Mouse (Mus musculus) midbrain, embryonic 14.5 days (tissue): ENCODE measurements around the gene Gm17359. TPM values are rescaled to one million over a fixed set of nuclear protein-coding genes. Genes with fewer than 3 reads are reported as not detected.

Source experiments
- ATAC-seq: fragments of 200-750 bp; cut with Nextera tagmentation; 2 replicates; pipeline ENCODE4 v1.8.0; 2017; ENCODE audit warnings: moderate number of reproducible peaks, moderate library complexity; ENCODE audit not compliant: low FRiP score, low TSS enrichment
- DNase-seq: peaks from one replicate; pipeline ENCODE4 v3.0.0-alpha.2; 2015
- H3K27ac ChIP-seq: fragments of 300-500 bp; sonication (generic); replicated peaks from 2 replicates; pipeline ENCODE4 v1.5.1; 2014; ENCODE audit warnings: mild to moderate bottlenecking, low read depth, low read length, moderate library complexity
- H3K27me3 ChIP-seq: fragments of 300-500 bp; sonication (generic); 2 replicates; pipeline ENCODE4 v1.6.1; 2014; ENCODE audit warnings: low read length, control low read depth, mixed read lengths; ENCODE audit not compliant: control insufficient read depth, insufficient read depth
- H3K36me3 ChIP-seq: fragments of 300-500 bp; sonication (generic); 2 replicates; pipeline ENCODE4 v1.6.1; 2014; ENCODE audit warnings: low read length, control low read depth; ENCODE audit not compliant: control insufficient read depth, insufficient read depth
- H3K4me1 ChIP-seq: fragments of 300-500 bp; sonication (generic); 2 replicates; pipeline ENCODE4 v1.6.1; 2014; ENCODE audit warnings: mild to moderate bottlenecking, antibody characterized with exemption, low read length, control low read depth; ENCODE audit not compliant: control insufficient read depth, insufficient read depth
- H3K4me2 ChIP-seq: fragments of 300-500 bp; sonication (generic); 2 replicates; pipeline ENCODE4 v1.6.1; 2014; ENCODE audit warnings: mild to moderate bottlenecking, low read length, moderate library complexity
- H3K4me3 ChIP-seq: fragments of 300-500 bp; sonication (generic); replicated peaks from 2 replicates; pipeline ENCODE4 v1.5.1; 2014; ENCODE audit warnings: low read depth, low read length
- H3K9ac ChIP-seq: fragments of 300-500 bp; sonication (generic); replicated peaks from 2 replicates; pipeline ENCODE4 v1.6.1; 2014; ENCODE audit warnings: mild to moderate bottlenecking, low read length, moderate library complexity
- H3K9me3 ChIP-seq: fragments of 300-500 bp; sonication (generic); 2 replicates; pipeline ENCODE4 v1.6.1; 2016; ENCODE audit warnings: low read length, control low read depth, mixed read lengths; ENCODE audit not compliant: control insufficient read depth
- WGBS: fragments of 180-500 bp; shearing (Covaris S2); extraction: QIAGEN DNeasy Blood & Tissue Kit; methylation state at CpG from one replicate; pipeline ENCODE4 v1.1.7; 2014; 5-methylcytosine and 5-hydroxymethylcytosine counted together
- polyA plus RNA-seq: library from polyadenylated mRNA; unstranded; fragments of >200 nt; fragmentation: Nextera tagmentation; extraction: Ambion mirVana; gene quantifications from 2 replicates; pipeline ENCODE4 v1.2.1, GENCODE M21; 2014

The Gm17359 gene
- polyA plus RNA-seq, 1 experiment from 2014 or later: 0.34 TPM

GRCm38 (mm10) chr3:79415081-79415480 lies 78.6 kb downstream of the Gm17359 start:
- H3K9me3 ChIP-seq: no peaks in the 10 kb centered on the region

GRCm38 (mm10) chr3:79415929-79416328 lies 79.5 kb downstream of the Gm17359 start:
- Histone ChIP-seq H3K27ac (0 out of 2 replicates have a peak overlapping the region, but pooled peaks have one; percentile 80), H3K27me3 (no peaks in the 10 kb centered on the region), H3K4me3 (no peak overlapping the region), H3K4me2 (no peak overlapping the region), H3K9ac (no peak overlapping the region), H3K36me3 (no peaks in the 10 kb centered on the region), H3K4me1 (peaks cover 13% of the 10 kb centered on the region; the same call in 1 of the 2 replicates), H3K9me3 (no peaks in the 10 kb centered on the region)
- DNase-seq: no peak
- no peak for ATAC-seq

More at GRCm38 (mm10) chr3:79415081-79415480, 78.6 kb downstream of the Gm17359 start:
- no peak overlapping the region for H3K9ac ChIP-seq
- H3K27me3 ChIP-seq: no peaks in the 10 kb centered on the region
- no peak overlapping the region for H3K27ac ChIP-seq
- H3K4me3 ChIP-seq: no peak overlapping the region
- H3K4me1 ChIP-seq: peaks cover 13% of the 10 kb centered on the region; the same call in 1 of the 2 replicates
- WGBS: 87% methylated on average over 5 of the region's 5 CpGs
- H3K4me2 ChIP-seq: no peak overlapping the region
- H3K36me3 ChIP-seq: no peaks in the 10 kb centered on the region
- DNase-seq: no peak
- no peak for ATAC-seq

GRCm38 (mm10) chr3:79416944-79417680 lies 80.7 kb downstream of the Gm17359 start:
- no peak overlapping the region for H3K9ac ChIP-seq
- peak overlapping the region; percentile 21; the same call in 1 of the 2 replicates for H3K4me2 ChIP-seq
- ATAC-seq (peak; percentile 91), DNase-seq (peak; percentile 89)
- H3K27ac ChIP-seq: peak overlapping the region; percentile 80
- peaks cover 13% of the 10 kb centered on the region; the same call in 1 of the 2 replicates for H3K4me1 ChIP-seq
- H3K9me3 ChIP-seq: no peaks in the 10 kb centered on the region
- no peaks in the 10 kb centered on the region for H3K36me3 ChIP-seq
- no peak overlapping the region for H3K4me3 ChIP-seq
- no peaks in the 10 kb centered on the region for H3K27me3 ChIP-seq
- 9% methylated on average over 4 of the region's 4 CpGs for WGBS

GRCm38 (mm10) chr3:79418921-79419320 lies 82.5 kb downstream of the Gm17359 start:
- ATAC-seq (no peak), DNase-seq (no peak)
- H3K4me3 ChIP-seq: no peak overlapping the region
- H3K9ac ChIP-seq: no peak overlapping the region
- H3K4me1 ChIP-seq: peaks cover 13% of the 10 kb centered on the region; the same call in 1 of the 2 replicates
- WGBS: 89% methylated on average over 14 of the region's 14 CpGs
- no peaks in the 10 kb centered on the region for H3K9me3 ChIP-seq
- H3K36me3 ChIP-seq: no peaks in the 10 kb centered on the region
- no peaks in the 10 kb centered on the region for H3K27me3 ChIP-seq
- no peak overlapping the region for H3K27ac ChIP-seq
- no peak overlapping the region for H3K4me2 ChIP-seq

GRCm38 (mm10) chr3:79425441-79425840 lies 89.0 kb downstream of the Gm17359 start:
- ATAC-seq: no peak
- Histone ChIP-seq H3K9me3 (no peaks in the 10 kb centered on the region), H3K9ac (no peak overlapping the region), H3K4me3 (no peak overlapping the region), H3K27me3 (no peaks in the 10 kb centered on the region), H3K27ac (no peak overlapping the region), H3K4me1 (no peaks in the 10 kb centered on the region), H3K4me2 (no peak overlapping the region), H3K36me3 (no peaks in the 10 kb centered on the region)
- WGBS: 91% methylated on average over 1 of the region's 1 CpGs
- no peak for DNase-seq

GRCm38 (mm10) chr3:79433593-79433992 lies 97.1 kb downstream of the Gm17359 start:
- ATAC-seq (no peak), DNase-seq (no peak)
- no peak overlapping the region for H3K27ac ChIP-seq
- H3K36me3 ChIP-seq: no peaks in the 10 kb centered on the region
- H3K4me1 ChIP-seq: no peaks in the 10 kb centered on the region
- no peak overlapping the region for H3K9ac ChIP-seq
- H3K9me3 ChIP-seq: no peaks in the 10 kb centered on the region
- H3K4me2 ChIP-seq: no peak overlapping the region
- no peaks in the 10 kb centered on the region for H3K27me3 ChIP-seq
- no peak overlapping the region for H3K4me3 ChIP-seq

GRCm38 (mm10) chr3:79434436-79434835 lies 98.0 kb downstream of the Gm17359 start:
- Histone ChIP-seq H3K9ac (no peak overlapping the region), H3K36me3 (no peaks in the 10 kb centered on the region), H3K27ac (no peak overlapping the region), H3K9me3 (no peaks in the 10 kb centered on the region), H3K4me2 (no peak overlapping the region), H3K27me3 (no peaks in the 10 kb centered on the region), H3K4me3 (no peak overlapping the region), H3K4me1 (no peaks in the 10 kb centered on the region)
- ATAC-seq (no peak), DNase-seq (no peak)
- 76% methylated on average over 9 of the region's 9 CpGs for WGBS

GRCm38 (mm10) chr3:79434985-79435384 lies 98.5 kb downstream of the Gm17359 start:
- ATAC-seq: no peak
- no peaks in the 10 kb centered on the region for H3K36me3 ChIP-seq
- 18% methylated on average over 5 of the region's 5 CpGs for WGBS

GRCm38 (mm10) chr3:79436186-79436585 lies 99.7 kb downstream of the Gm17359 start:
- Histone ChIP-seq H3K27ac (no peak overlapping the region), H3K36me3 (no peaks in the 10 kb centered on the region), H3K9ac (no peak overlapping the region), H3K9me3 (no peaks in the 10 kb centered on the region), H3K27me3 (no peaks in the 10 kb centered on the region), H3K4me3 (no peak overlapping the region), H3K4me2 (no peak overlapping the region), H3K4me1 (no peaks in the 10 kb centered on the region)
- ATAC-seq (no peak), DNase-seq (no peak)
- WGBS: 89% methylated on average over 7 of the region's 7 CpGs

More at GRCm38 (mm10) chr3:79434985-79435384, 98.5 kb downstream of the Gm17359 start:
- Histone ChIP-seq H3K4me3 (no peak overlapping the region), H3K27ac (no peak overlapping the region), H3K4me1 (no peaks in the 10 kb centered on the region), H3K9me3 (no peaks in the 10 kb centered on the region), H3K27me3 (no peaks in the 10 kb centered on the region), H3K4me2 (no peak overlapping the region), H3K9ac (no peak overlapping the region)
- no peak for DNase-seq
